Mouse (Mus musculus): ENCODE results near the gene Slc39a11.

Slc39a11 gene

DNA sequence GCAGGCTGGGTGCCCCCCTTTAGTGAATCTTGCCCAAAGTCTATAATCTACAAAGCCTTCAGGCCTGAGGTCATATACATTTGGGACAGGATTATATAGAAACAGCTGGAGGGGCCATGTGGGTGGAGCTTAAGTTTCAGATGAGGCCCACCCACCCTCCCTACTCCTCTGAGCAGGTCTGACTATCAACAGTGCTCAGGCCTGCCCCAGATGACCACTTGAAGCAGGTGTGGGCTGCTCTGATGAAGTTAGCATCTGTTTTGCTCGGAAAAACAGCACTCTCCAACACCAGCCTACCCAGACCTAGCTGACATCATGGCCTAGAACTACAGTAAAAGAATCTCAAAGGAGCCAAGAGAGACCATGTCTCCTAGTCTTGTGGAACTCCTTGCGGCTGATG, 189.8 kb downstream of the Slc39a11 start:
- no peak for DNase-seq (ENCODE audit: low read depth)

DNA sequence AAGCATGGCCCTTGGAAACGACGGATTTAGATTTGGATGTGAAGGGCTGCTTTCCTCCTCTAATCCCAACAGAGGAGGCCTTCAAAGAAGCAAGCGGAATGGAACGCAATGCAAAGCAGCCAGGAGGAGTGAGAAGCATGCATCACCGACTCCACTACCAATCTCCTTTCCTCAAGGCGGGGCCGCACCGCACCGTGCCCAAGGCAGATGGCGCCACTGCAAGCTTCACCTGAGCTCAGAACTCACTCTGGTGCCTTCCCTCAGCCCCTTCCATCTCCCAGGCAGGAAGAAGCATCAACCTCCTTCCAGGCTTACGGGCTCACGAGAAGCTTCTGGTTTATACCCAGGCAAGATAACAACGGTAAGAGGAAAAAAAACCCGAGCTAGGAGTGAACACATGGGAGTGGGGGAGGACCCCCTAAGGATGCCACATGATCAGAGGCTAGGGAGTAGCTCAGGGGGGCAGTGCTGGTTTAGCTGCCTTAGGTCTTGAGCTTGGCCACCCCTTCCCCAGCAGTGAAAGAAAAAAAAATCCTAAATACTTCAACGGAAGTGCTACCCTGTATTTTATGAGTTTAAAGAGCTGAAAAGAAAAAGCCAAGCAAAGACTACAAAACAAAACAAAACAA, 191.2 kb downstream of the Slc39a11 start:
- DNase-seq (ENCODE audit: low read depth), result no peak

DNA sequence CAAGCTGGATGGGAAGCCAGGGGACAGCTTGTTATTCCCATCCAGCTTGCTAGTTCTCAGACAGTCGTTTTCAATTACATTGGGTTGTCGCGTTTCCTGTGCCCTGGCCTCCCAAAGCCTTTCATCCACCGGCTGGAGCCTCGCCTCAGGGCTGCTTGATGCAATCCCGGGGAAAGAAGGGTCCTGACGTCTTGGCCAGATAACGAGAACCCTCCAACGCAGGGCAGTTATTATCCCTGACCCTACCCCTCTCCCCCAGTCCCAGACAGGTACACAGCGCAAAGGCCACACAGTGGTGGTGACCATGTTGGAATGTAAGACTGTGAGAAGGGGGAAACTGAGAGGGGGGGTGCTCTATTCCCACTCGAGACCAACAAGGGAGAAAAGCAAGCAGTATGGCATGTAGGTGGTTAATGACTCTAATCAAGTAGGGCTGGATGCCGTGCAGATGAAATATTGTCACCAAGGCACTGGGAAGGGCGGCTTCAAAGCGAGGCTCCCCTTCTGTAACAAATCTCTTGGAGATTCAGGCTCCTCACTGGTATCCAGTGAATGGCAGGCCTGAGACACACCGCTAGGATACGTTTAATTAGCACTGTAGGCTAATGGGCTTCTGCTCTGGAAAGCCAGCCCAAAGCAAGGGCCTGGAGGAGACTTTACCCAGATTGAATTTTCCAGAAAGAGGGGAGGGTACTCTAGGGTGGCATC, 196.9 kb downstream of the Slc39a11 start:
- no peak for DNase-seq (ENCODE audit: low read depth)

DNA sequence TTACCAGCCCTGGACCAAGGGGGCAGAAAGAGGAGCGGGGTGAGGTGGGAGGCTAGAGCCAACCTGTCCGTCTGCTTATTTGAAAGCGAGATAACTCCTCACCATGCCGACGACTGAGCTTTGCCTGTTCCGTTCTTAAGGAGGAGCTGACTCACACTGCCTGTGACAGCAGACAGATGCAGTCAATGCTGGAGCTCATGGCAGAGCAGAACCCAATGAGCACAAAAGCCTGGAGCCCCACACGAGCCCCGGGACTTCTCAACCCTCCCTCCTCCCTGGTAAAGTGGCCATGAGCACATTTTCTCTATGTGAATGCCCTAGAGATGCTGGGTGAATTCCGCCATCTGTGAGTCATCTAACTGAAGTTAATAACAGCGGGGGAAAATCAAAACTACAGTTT, 198.6 kb downstream of the Slc39a11 start:
- no peak for DNase-seq (ENCODE audit: low read depth)

DNA sequence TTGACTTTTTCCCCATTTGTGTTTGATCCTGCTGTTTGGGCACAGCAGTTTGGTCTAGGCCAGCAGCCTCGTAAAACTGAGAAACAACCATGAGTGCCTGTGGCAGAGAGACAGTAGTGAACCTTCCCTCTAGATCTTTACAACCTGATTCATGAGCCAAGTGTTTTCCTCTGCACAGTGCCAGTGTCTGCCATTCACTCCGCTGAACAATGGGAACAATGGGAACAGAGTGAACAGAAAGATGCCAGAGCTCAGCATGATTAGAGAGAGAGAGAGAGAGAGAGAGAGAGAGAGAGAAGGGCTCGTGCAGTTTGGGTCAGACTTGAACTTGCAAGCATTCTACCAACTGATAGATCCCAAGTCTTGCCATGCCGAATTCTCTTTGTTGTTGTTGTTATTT, 199.2 kb downstream of the Slc39a11 start:
- DNase-seq (ENCODE audit: low read depth), result no peak

DNA sequence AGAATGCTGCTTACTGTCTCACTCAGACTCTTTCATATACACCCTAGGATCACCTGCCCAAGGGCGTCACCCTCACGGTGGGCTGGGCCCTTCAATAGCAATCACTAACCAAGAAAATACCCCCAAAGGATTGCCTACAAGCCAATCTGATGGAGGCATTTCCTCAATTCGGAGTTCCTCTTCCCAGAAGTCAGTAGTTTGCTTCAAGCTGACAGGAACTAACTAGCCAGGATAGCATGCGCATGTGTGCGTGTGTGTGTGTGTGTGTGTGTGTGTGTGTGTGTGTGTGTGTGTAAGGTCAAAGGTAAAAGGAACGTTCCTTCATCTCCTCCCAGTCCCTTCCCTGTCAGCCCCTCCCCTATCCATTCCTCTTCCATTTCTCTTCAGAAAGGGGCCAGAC, 199.9 kb downstream of the Slc39a11 start:
- no peak for DNase-seq (ENCODE audit: low read depth)

DNA sequence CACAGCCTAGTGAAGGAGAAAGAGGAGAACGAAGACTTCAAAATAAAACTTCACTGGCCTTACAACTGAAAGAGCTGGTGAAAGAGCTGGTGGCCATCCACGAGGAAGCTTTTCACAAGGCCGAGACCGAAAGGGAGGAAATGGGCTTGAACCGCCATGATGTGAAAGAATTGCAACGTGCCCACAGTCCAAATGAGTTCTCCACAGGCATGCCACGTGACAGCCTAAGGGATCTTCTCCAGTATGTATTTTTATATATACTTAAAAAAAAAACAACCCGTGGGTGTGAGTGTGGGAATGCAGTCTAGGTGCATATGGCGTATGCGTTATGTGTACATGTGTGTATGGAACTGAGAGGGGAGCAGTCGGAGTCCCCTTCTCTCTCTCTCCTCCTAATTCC, 207.8 kb downstream of the Slc39a11 start:
- no peak for DNase-seq (ENCODE audit: low read depth)

DNA sequence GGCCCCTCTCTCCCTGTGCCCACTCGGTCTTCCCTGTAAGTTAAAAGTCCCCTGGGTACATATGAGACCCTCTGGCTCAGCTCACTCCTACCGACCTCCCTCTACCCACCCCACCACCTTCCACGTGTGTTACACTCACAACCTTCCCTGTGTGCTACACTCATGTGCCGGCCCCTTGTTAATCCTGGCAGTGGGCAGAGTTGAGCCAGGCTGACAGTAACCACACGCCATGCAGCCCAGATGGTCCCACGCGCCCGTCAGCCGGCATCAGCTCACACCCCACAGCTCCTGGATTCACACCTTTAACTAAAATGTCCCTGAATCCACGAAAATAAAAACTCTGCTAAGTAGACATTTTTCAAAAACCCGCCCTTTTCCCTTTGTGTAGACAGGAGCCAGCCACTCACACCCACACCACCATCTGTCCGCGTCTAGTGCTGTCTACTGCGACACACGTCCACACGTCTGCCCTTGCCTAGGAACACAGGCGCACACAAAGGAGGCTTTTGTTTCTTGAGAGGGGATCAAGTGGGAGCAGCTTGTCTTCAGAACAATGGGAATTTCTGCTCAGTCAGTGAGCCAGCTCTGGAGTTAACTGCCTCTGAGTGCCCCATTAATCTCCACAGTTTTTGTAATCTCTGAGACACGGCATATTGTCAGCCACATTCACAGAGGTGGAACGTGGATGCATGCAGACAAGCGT, 210.4 kb downstream of the Slc39a11 start:
- no peak for DNase-seq (ENCODE audit: low read depth)

DNA sequence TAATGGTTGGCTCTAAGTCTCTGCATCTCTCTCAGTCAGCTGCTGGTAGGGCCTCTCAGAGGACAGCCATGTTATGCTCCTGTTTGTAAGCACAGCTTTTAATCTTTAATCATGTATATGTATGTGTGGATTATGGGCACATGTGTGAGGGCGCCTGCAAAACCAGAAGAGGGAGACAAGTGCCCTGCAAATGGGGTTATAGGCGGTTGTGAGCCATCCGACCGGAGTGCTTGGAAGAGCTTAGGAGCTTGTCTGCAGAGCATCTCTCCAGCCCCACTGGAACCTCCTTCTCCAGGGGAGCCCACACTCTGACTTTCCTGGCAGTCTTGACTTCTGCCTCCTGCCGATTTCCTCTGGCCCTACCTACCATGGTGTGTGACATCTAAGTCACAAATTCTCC, 211.0 kb downstream of the Slc39a11 start:
- DNase-seq (ENCODE audit: low read depth), result no peak

DNA sequence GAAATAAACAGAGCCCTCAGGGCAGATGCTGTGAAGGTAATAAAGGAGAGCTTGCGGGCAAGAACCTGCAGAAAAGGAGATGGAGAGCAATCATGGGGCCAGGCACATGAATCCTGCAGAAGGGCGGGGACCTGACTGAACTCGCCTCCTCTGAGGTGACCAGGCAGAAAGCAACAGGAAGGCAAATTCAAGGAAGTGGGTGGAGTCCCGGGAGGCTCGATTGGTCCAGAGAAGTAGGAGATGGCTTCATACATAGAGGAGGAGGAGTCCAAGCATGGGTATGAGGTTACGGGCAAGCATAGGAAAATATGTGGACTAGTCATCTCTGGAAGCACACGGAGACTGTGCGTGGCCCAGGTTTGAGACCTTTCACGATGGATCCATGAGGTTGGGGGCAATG, 212.5 kb downstream of the Slc39a11 start:
- DNase-seq (ENCODE audit: low read depth), result no peak

DNA sequence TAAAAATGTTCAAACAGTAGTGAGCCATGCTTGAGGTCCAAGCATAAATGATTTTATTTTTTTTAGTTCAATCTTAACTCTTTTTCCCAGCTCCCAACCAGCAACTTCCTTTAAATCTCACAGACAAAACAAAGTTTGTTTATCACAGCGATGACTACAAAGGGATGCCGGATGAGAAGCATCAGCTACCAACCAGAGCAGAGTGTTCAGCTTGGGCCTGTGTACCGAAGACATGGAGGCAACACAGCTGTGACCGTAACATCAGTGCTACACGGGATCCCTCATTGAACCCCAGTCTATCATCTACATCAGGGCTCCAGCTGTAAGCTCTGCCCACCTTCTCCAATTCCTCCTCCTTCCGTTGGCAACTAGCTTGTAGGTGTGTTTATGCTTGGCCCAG, 213.6 kb downstream of the Slc39a11 start:
- no peak for DNase-seq (ENCODE audit: low read depth)

DNA sequence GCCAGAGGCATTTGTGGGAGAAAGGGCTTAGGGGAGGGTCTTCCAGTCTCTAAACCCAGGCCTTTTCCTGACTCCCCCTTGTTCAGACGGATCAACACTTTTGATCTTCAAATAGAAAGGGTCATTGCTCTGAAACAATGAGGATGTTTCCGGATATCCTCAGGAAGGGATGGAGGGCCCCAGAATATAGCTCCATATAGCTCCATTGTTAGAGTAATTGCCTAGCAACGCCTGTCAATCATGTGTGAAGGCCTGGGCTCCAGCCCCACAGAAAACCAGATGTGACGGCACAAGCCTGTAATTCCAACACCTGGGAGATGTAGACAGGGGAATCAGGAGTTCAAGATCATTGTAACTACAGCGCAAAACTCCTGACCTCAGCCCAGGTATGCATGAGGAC, 214.2 kb downstream of the Slc39a11 start:
- no peak for DNase-seq (ENCODE audit: low read depth)

DNA sequence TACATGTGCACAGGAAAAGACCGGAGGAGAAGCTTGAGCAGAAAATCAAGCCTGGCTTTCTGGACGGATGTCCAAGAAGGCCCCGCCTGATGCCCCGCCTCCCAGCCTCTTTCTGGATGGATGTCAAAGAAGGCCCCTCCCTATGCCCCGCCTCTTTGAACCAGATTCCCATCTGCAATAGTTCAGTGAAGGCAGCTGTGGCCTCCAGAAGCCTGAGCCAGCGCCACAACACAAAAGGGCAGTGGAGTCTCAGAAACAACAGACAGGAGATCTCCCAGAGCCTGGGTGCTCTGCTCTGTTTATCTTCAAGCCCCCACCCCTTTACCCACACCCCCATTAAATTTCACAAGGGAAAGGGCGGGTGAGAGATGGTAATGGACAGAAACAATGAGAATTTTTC, 218.7 kb downstream of the Slc39a11 start:
- no peak for DNase-seq (ENCODE audit: low read depth)

DNA sequence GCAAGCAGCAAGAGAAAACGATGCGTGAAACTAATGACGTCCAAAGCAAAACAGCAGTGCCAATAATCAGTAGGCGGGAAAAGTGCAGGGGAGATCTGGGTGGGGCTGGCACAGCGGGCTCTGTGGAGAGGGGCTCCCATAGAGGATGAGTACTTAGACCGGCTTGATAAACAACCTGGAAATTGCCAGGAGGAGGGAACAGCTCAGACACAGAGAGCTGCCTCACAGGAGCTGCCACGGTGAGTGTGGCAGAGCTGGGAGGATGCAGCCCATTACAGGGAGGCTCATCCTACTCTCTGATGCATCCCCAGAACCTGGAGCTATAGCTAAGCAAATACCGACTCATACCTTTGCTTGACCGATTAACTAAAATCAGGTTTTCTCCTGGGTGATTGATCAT, 224.0 kb downstream of the Slc39a11 start:
- no peak for DNase-seq (ENCODE audit: low read depth)

DNA sequence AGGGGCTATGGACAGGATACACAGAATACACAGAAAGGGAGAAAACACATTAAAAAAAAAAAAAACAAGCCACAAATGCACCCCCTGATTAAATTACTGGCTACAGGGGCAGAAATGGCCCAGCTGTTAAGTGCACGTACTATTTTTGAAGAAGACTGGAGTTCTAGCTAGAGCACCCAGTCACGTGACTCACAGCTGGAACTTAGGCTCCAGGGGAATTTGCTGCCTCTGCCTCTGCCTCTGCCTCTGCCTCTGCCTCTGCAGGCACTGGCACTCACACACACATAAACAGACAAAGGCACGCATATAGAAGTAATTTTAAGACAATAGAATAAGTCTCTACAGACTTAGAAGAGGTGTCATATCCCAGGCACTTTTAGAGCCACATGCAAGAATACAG, 224.4 kb downstream of the Slc39a11 start:
- no peak for DNase-seq (ENCODE audit: low read depth)

DNA sequence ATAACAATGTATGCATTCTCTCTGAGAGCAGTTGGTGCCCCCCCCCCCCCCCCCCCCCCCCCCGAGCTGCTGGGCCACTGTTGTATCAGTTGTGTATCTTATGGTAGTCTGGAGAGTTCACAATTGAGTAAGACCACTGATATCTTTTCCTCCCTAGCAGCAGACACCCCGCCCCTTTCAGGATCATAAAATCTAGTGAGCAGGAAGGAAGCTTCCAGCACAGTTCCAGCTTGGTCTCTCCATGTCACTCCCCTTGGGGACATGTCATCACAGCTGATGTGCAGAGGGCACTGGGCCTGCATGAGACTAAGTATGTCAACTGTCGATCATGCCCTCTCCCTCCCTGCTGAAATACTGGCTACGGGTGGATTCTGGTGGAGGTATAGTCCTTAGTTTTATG, 225.1 kb downstream of the Slc39a11 start:
- DNase-seq (ENCODE audit: low read depth), result no peak

DNA sequence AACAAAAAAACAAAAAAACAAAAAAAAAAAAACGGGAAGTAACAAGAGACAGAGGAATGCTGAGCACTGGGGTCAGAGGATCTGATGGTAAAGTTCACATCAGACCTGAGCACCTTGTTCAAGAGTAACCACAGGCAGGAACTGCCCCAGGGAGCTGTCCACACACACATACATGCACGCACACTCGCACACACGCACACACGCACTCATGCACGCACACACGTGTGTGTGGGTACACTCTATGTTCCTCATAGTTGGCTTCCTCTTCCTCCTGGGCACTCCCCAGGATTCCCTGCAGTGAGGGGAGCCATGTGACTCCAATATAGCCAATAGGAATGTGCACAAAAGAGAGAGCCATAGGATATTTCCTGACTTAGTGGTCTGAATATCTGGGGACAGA, 227.3 kb downstream of the Slc39a11 start:
- DNase-seq (ENCODE audit: low read depth), result no peak

DNA sequence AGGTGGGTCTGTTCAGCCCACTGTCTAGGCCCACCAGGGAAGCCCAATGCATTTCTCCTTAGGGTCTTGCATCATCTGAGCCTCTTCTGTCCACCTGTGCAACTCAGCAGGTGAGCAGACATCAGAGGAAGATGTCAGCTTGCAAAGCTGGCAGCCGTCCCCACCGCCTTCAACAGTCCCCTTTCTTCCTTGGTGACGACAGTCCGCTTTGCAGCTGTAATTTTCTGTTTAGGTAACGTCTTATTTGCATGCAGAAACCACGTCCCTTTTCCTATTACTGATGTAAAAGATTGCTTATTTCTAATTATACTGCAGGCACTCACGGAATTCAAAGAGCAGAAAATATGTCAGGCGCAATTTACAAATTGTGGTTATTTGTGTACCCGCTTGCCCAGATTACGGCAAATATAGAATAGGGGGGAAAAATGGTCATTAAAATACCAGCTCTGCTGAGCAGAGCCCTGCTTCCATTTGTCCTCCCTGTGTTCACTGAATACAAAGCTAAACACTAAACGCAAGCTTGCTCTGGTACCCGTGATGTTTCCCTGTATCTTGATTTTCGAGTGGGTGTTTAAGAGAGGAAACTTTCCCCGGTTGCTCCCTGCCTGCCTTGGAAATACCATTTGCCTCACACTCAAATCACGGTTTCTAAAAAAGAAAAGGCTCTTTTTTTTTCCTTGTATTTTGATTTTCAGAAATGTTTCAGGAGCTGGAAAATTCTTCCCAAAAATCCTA, 230.8 kb downstream of the Slc39a11 start:
- no peak for DNase-seq (ENCODE audit: low read depth)

DNA sequence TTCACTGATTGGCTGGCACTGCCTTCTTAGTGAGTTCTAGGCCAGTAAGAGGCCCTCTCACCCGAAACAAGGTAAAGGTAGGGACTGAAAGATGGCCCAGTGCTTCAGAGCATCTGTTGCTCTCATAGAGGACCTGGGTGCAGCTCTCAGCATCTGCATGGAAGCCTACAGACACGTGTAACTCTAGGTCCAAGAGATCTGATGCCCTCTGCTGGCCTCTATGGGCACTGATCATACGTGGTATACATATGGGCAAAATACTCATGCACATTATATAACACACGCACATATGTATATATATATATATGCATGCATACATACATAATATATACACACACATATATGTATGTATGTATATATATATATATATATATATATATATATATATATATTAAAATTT, 231.9 kb downstream of the Slc39a11 start:
- DNase-seq (ENCODE audit: low read depth), result no peak

DNA sequence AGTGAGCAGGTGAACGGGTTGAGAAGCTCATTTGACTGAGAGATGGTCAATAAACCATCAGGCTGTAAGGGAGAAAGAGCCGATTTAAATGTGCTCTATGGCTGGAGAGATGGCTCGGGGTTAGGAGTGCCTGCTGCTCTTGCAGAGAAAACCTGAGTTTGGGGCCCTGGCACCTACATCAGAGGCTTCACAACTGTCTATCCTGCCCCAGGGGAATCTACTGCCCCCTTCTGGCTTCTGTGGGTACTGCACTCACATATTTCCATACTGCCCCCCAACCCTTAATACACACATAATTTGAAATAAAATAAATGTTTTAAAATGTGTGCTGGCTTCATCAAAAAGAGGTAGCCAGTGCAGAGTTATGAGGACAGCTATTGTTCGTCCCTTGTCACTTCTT, 237.3 kb downstream of the Slc39a11 start:
- DNase-seq (ENCODE audit: low read depth), result no peak

DNA sequence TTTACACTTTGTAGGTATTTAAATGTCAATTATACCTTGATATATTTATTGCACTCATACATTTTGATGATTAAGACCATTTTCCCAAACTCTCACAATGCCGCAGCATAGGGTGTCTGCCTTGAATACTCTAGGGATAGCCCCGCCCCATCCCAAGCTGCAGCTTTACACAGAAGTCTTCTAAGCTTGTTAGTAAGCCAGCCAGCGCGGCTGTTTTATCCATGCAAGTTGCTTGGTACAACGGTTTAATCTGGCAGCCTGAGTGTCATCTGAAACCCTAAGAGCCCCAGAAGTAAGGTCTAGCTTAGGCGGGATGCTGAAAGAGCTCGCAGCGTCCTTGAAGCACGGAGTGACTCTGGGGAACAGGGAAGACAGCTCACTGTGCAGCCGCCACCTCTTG, 238.1 kb downstream of the Slc39a11 start:
- DNase-seq (ENCODE audit: low read depth), result no peak

DNA sequence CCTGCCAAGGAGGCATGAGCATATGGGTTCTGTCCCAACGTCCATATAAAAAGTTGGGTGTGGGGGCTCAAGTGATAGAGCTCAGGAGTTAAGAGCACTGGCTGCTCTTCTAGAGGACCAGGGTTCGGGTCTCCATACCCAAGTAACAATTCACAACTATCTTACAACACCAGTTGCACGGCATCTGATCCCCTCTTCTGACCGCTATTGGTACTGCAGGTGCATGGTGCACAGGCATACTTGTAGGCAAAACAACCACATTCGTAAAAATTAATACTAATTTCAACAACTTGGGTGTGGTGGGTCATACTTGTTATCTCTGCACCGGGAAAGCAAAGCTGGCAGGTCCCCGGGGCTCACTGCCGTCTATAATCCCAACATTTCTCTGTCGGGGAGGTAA, 240.8 kb downstream of the Slc39a11 start:
- DNase-seq (ENCODE audit: low read depth), result no peak

DNA sequence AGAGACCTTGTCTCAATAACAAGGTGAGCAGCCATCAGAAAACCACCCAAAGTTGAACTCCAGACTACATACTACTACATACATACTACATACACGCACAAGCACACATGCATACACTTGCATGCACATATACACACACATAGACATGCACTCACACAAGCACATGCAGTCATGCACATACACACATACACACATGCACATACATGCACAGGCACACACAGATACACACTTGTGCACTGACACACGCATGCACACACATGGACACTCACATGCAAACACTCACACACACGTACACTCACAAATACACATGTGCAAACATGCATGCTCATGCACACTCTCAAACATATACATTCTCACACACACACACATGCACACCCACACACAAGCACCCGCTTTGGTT, 242.4 kb downstream of the Slc39a11 start:
- DNase-seq (ENCODE audit: low read depth), result no peak
